Comparison of ENCODE assay signal across 24 mouse cellular contexts in the genomic region with DNA sequence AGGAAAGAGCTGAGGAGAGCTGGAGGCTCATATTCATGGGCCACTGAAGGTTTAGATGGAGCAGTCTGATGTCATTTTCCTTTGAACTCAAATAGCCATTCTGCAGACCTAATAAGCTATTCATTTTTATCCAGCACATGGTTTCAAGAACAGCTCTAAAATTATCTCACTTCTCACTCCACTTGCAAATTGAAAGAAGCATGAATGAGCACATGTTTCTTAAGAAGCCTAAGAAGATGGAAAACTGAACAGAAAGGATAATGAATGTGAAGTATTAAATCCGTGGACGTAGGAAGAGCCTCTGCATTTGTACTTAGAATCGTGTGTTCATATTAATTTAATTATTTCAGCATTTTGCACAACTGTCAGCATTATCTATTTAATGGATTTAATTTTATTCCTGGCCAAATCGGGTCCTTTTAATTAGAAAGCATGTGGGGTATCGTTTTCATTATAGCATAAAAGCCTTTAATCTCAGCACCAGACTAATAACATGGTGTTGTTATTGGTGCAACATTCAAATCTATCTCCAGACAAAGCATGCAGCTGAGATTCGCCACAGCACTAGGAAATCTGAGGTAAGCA. TPM values are rescaled to one million over a fixed set of nuclear protein-coding genes. Genes with fewer than 3 reads are reported as not detected.
DNase-seq lines count a peak whose midpoint lies in the region; ATAC-seq and TF ChIP-seq lines count a peak whose summit lies in the region.
"Had no signal": no experiment of that assay in that cellular context is flagged by ENCODE, and none has a peak within 500 bp of the region (broad histone marks: within the 10 kb centered on the region; RNA-seq: fewer than 3 reads in every experiment).

No protein-coding gene starts in this region.

- TF ChIP-seq RAD21 in CH12.LX (IDR thresholded peaks at IDR 0.05; ENCODE audit: low read depth, low read length): no peak

- H3K4me1 ChIP-seq in CH12.LX (ENCODE audit: control insufficient read depth in 1 of 2, insufficient read depth in 2 of 2): peaks cover 0 to 28% of the 10 kb centered on the region in 2 experiments; a peak in 2 of 4 replicates
- no peaks in the 10 kb centered on the region for H3K4me1 ChIP-seq in hindbrain, embryonic 11.5 days (replicated peaks; ENCODE audit: control insufficient read depth, insufficient read depth, low read length)
- H3K4me1 ChIP-seq: embryonic facial prominence, embryonic 10.5 days; embryonic facial prominence, embryonic 12.5 days; forebrain, embryonic 12.5 days had no signal

- H3K4me3 ChIP-seq in CH12.LX (replicated peaks in 1 of 3; ENCODE audit: low read depth in 2 of 3, low read length in 2 of 3, poor library complexity in 1 of 3): no peak overlapping the region
- H3K4me3 ChIP-seq in hindbrain, embryonic 11.5 days (ENCODE audit: low read depth, low read length): no peak overlapping the region
- H3K4me3 ChIP-seq: embryonic facial prominence, embryonic 10.5 days; embryonic facial prominence, embryonic 12.5 days; forebrain, embryonic 12.5 days had no signal

- no peak for DNase-seq in frontal cortex, postnatal 10 days (ENCODE audit: low spot score in 2 of 2)
- no peak for DNase-seq in CH12.LX (ENCODE audit: extremely low read depth)
- peak; percentile 34 for DNase-seq in brain, embryonic 14.5 days (ENCODE audit: low read depth)
- DNase-seq in retina, postnatal 1 day: peak; percentile 71
- DNase-seq in hindbrain, embryonic 11.5 days (ENCODE audit: low spot score): no peak
- no peak for DNase-seq in left cerebral cortex, postnatal 10 days (ENCODE audit: extremely low spot score in 1 of 2, low spot score in 2 of 2)
- DNase-seq: adrenal gland, adult 2 months; adrenal gland, postnatal 10 days; adrenal gland, postnatal 25 days; B cell, adult 2 months; cerebellum, adult 11-12 months; cerebellum, adult 2 months; cerebellum, adult 9-10 months; cerebellum, postnatal 10 days; cerebellum, postnatal 25 days had no signal

- TF ChIP-seq POLR2A in CH12.LX (IDR thresholded peaks at IDR 0.05; ENCODE audit: low read depth, low read length): no peak
- no peak for TF ChIP-seq POLR2A in brain, embryonic 14.5 days (IDR thresholded peaks at IDR 0.05; ENCODE audit: borderline replicate concordance, extremely low read depth, insufficient read depth, insufficient read length, poor library complexity, severe bottlenecking)

- TF ChIP-seq CTCF in CH12.LX (conservative IDR thresholded peaks at IDR 0.05 in 1 of 2, IDR thresholded peaks at IDR 0.05 in 1 of 2; ENCODE audit: low read depth in 2 of 2, low read length in 2 of 2): no peak
- no peak for TF ChIP-seq CTCF in brain, embryonic 14.5 days (IDR thresholded peaks at IDR 0.05; ENCODE audit: borderline replicate concordance, extremely low read depth, insufficient read depth, insufficient read length)

- intact Hi-C loops in left cerebral cortex, postnatal 10 days (cut with DNase I): no loop called here

- ATAC-seq in frontal cortex, adult (ENCODE audit: low TSS enrichment): peak; percentile 27; the same call in 1 of the 2 replicates
- ATAC-seq in hindbrain, embryonic 11.5 days (ENCODE audit: low FRiP score): no peak
- ATAC-seq: forebrain, embryonic 14.5 days; forebrain, embryonic 16.5 days had no signal

- WGBS in hindbrain, embryonic 11.5 days: 83% methylated on average over 6 of the region's 6 CpGs

- H3K79me2 ChIP-seq in CH12.LX (replicated peaks; ENCODE audit: control insufficient read depth, extremely low read depth, insufficient read depth, poor library complexity, severe bottlenecking): no peaks in the 10 kb centered on the region

- TF ChIP-seq EP300 in CH12.LX (IDR thresholded peaks at IDR 0.05; ENCODE audit: low read length): peak; percentile 12; the same call in 1 of the 2 replicates

- no peak overlapping the region for H3K9ac ChIP-seq in CH12.LX (ENCODE audit: insufficient read depth, low read depth)
- H3K9ac ChIP-seq in hindbrain, embryonic 11.5 days (ENCODE audit: low read depth, low read length): no peak overlapping the region
- H3K9ac ChIP-seq: embryonic facial prominence, embryonic 12.5 days; forebrain, embryonic 12.5 days had no signal

- in situ Hi-C loops in CH12.LX (cut with MboI; ENCODE audit: low pct_ligation_motif_present, low pct_unique_long_range_greater_than_20kb, low sequenced_read_pairs): no loop called here

- no peaks in the 10 kb centered on the region for H3K9me3 ChIP-seq in CH12.LX (replicated peaks; ENCODE audit: low read length)
- no peaks in the 10 kb centered on the region for H3K9me3 ChIP-seq in hindbrain, embryonic 11.5 days (ENCODE audit: control insufficient read depth, low read length)
- H3K9me3 ChIP-seq: embryonic facial prominence, embryonic 10.5 days; embryonic facial prominence, embryonic 12.5 days; forebrain, embryonic 12.5 days had no signal

- dilution Hi-C loops in CH12.LX (cut with MboI; ENCODE audit: extremely low pct_ligation_motif_present, extremely low pct_unique_long_range_greater_than_20kb, low sequenced_read_pairs): no loop called here

- no peaks in the 10 kb centered on the region for H3K36me3 ChIP-seq in CH12.LX (replicated peaks in 1 of 2; ENCODE audit: control insufficient read depth in 1 of 2, insufficient read depth in 1 of 2, low read length in 1 of 2)
- no peaks in the 10 kb centered on the region for H3K36me3 ChIP-seq in hindbrain, embryonic 11.5 days (ENCODE audit: control insufficient read depth, insufficient read depth, low read length)
- H3K36me3 ChIP-seq: embryonic facial prominence, embryonic 10.5 days; embryonic facial prominence, embryonic 12.5 days; forebrain, embryonic 12.5 days; G1E had no signal

- no peaks in the 10 kb centered on the region for H3K27me3 ChIP-seq in CH12.LX (replicated peaks)
- no peaks in the 10 kb centered on the region for H3K27me3 ChIP-seq in hindbrain, embryonic 11.5 days (ENCODE audit: control insufficient read depth, insufficient read depth, low read length)
- H3K27me3 ChIP-seq: embryonic facial prominence, embryonic 12.5 days; forebrain, embryonic 12.5 days had no signal

- no peak overlapping the region for H3K27ac ChIP-seq in CH12.LX (ENCODE audit: insufficient read depth, low read depth)
- no peak overlapping the region for H3K27ac ChIP-seq in hindbrain, embryonic 11.5 days (ENCODE audit: low read depth, low read length)
- H3K27ac ChIP-seq: embryonic facial prominence, embryonic 10.5 days; embryonic facial prominence, embryonic 12.5 days; forebrain, embryonic 12.5 days had no signal

- no peak overlapping the region; the same call in 1 of the 2 replicates for H3K4me2 ChIP-seq in CH12.LX (ENCODE audit: insufficient read depth, low read depth, poor library complexity, severe bottlenecking)
- no peak overlapping the region for H3K4me2 ChIP-seq in hindbrain, embryonic 11.5 days (replicated peaks; ENCODE audit: low read depth, low read length)
- H3K4me2 ChIP-seq: embryonic facial prominence, embryonic 12.5 days; forebrain, embryonic 12.5 days had no signal

TF ChIP-seq in CH12.LX, 34 proteins besides CTCF, POLR2A, EP300 and RAD21:
- peak; percentile 46 for TF ChIP-seq BHLHE40 (IDR thresholded peaks at IDR 0.05; ENCODE audit: low read depth, low read length)
- no peak for TF ChIP-seq HCFC1 (IDR thresholded peaks at IDR 0.05; ENCODE audit: low read depth, low read length)
- peak; percentile 78 for TF ChIP-seq MYC (IDR thresholded peaks at IDR 0.05; ENCODE audit: low read depth, low read length)
- TF ChIP-seq PAX5 (IDR thresholded peaks at IDR 0.05; ENCODE audit: low read length): no peak
- TF ChIP-seq MAX (IDR thresholded peaks at IDR 0.05; ENCODE audit: low read length): peak; percentile 73; the same call in 1 of the 2 replicates
- TF ChIP-seq ETS1 (conservative IDR thresholded peaks at IDR 0.05; ENCODE audit: low read depth, low read length): 0 out of 2 replicates have a peak, but pooled peaks have one; percentile 16

RNA-seq across cellular contexts. Expression of a gene that starts 49.2 kb away (rescaled TPM):
- total RNA-seq in CH12.LX (2012; rRNA removed) (not detected in 2 replicates), CH12.LX (2014; rRNA removed) (not detected in 2 replicates)
- polyA plus RNA-seq in CH12.LX (2012; ENCODE audit: insufficient read length, low read depth): not detected in 2 replicates
- 0.04 TPM in 2 replicates for polyA plus RNA-seq in brain, embryonic 14.5 days (2012; rRNA removed)
- polyA plus RNA-seq in hindbrain, embryonic 11.5 days (2014; fragmentation: Nextera tagmentation; extraction: Ambion mirVana): not detected in 2 replicates
- under 1 TPM; 0.22 to 0.30 TPM for total RNA-seq in left cerebral cortex, postnatal 10 days (2021)
- total RNA-seq: adrenal gland, adult 2 months; adrenal gland, postnatal 10 days; adrenal gland, postnatal 25 days; adrenal gland, postnatal 4 days had no signal
- polyA plus RNA-seq: adrenal gland, adult 2 months; embryonic facial prominence, embryonic 10.5 days; embryonic facial prominence, embryonic 12.5 days; embryonic facial prominence, embryonic 14.5 days; forebrain, embryonic 12.5 days; forebrain, embryonic 14.5 days; forebrain, embryonic 16.5 days; G1E had no signal

Comparison
In these comparisons a context has a peak if more than half of its experiments do, and no peak if none do; other contexts are left out.
1. DNase-seq: peak in brain, embryonic 14.5 days (single experiment) and retina, postnatal 1 day (single experiment); none in frontal cortex, postnatal 10 days (0 of 2), CH12.LX (single experiment), hindbrain, embryonic 11.5 days (single experiment) and left cerebral cortex, postnatal 10 days (0 of 2).